Mouse (Mus musculus): ENCODE data around the gene Shf. TPM values are rescaled to one million over a fixed set of nuclear protein-coding genes. Genes with fewer than 3 reads are reported as not detected.

Gene Shf
- polyA plus RNA-seq, 1 experiment from 2014 or later, result 15.9 TPM

GRCm38 (mm10) chr2:122355389-122355788, 13.6 kb downstream of the Shf start:
- no peak overlapping the region for H3K9ac ChIP-seq (replicated peaks; ENCODE audit: low read length)
- H3K36me3 ChIP-seq (ENCODE audit: control insufficient read depth, insufficient read depth, low read length), result peaks cover 65% of the 10 kb centered on the region
- H3K4me3 ChIP-seq (replicated peaks; ENCODE audit: low read depth, low read length), result no peak overlapping the region
- no peaks in the 10 kb centered on the region for H3K27me3 ChIP-seq (ENCODE audit: control insufficient read depth, insufficient read depth, low read length)
- no peak overlapping the region for H3K27ac ChIP-seq (replicated peaks; ENCODE audit: low read depth, low read length)
- H3K4me1 ChIP-seq (ENCODE audit: control insufficient read depth, insufficient read depth, low read length), result peaks cover 34% of the 10 kb centered on the region
- DNase-seq, result no peak
- H3K4me2 ChIP-seq (ENCODE audit: low read length), result no peak overlapping the region
- 87% methylated on average over 5 of the region's 5 CpGs for WGBS
- no peak for ATAC-seq (ENCODE audit: low FRiP score, low TSS enrichment)
- H3K9me3 ChIP-seq (ENCODE audit: control insufficient read depth, low read length), result no peaks in the 10 kb centered on the region

- Histone ChIP-seq H3K4me3 (replicated peaks; ENCODE audit: low read depth, low read length) (no peak overlapping the region), H3K27ac (replicated peaks; ENCODE audit: low read depth, low read length) (peak overlapping the region; percentile 67), H3K27me3 (ENCODE audit: control insufficient read depth, insufficient read depth, low read length) (no peaks in the 10 kb centered on the region), H3K9me3 (ENCODE audit: control insufficient read depth, low read length) (no peaks in the 10 kb centered on the region), H3K4me1 (ENCODE audit: control insufficient read depth, insufficient read depth, low read length) (peaks cover 44% of the 10 kb centered on the region), H3K4me2 (ENCODE audit: low read length) (no peak overlapping the region), H3K36me3 (ENCODE audit: control insufficient read depth, insufficient read depth, low read length) (peaks cover 59% of the 10 kb centered on the region), H3K9ac (replicated peaks; ENCODE audit: low read length) (no peak overlapping the region; the same call in 1 of the 2 replicates)
- DNase-seq, result no peak
- no peak for ATAC-seq (ENCODE audit: low FRiP score, low TSS enrichment)
- 46% methylated on average over 12 of the region's 12 CpGs for WGBS
Measured at GRCm38 (mm10) chr2:122354191-122354929, 14.6 kb downstream of the Shf start.

DNA sequence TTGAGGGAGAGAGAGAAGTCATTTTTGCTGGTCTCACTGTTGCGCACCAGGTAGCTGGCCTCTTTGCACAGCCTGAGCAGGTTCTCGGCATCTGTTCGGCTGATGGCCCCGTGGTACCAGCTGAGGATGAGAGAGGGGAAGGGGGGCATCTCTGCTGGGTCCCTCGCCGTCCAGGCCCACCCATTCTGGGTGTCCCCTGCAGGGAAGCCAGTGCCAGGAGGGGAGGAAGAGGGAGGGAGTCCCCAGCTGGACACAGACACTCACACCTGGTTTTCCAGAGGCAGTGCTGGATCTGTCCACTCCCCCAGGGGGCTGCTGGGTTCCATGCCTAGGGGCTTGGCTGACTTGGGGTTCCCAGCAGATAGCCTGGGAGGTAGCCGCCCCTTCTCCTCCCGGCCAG, 15.2 kb downstream of the Shf start:
- H3K27ac ChIP-seq (replicated peaks; ENCODE audit: low read depth, low read length), result peak overlapping the region; percentile 67
- peaks cover 47% of the 10 kb centered on the region for H3K4me1 ChIP-seq (ENCODE audit: control insufficient read depth, insufficient read depth, low read length)
- no peaks in the 10 kb centered on the region for H3K27me3 ChIP-seq (ENCODE audit: control insufficient read depth, insufficient read depth, low read length)
- H3K36me3 ChIP-seq (ENCODE audit: control insufficient read depth, insufficient read depth, low read length), result peaks cover 54% of the 10 kb centered on the region
- DNase-seq, result no peak
- no peak overlapping the region for H3K4me2 ChIP-seq (ENCODE audit: low read length)
- no peaks in the 10 kb centered on the region for H3K9me3 ChIP-seq (ENCODE audit: control insufficient read depth, low read length)
- no peak for ATAC-seq (ENCODE audit: low FRiP score, low TSS enrichment)
- H3K4me3 ChIP-seq (replicated peaks; ENCODE audit: low read depth, low read length), result no peak overlapping the region
- H3K9ac ChIP-seq (replicated peaks; ENCODE audit: low read length), result peak overlapping the region; percentile 20; the same call in 1 of the 2 replicates
- 78% methylated on average over 8 of the region's 8 CpGs for WGBS

- H3K9ac ChIP-seq (replicated peaks; ENCODE audit: low read length), result no peak overlapping the region
- no peak for ATAC-seq (ENCODE audit: low FRiP score, low TSS enrichment)
- no peaks in the 10 kb centered on the region for H3K27me3 ChIP-seq (ENCODE audit: control insufficient read depth, insufficient read depth, low read length)
- H3K4me1 ChIP-seq (ENCODE audit: control insufficient read depth, insufficient read depth, low read length), result peaks cover 49% of the 10 kb centered on the region
- WGBS, result 85% methylated on average over 6 of the region's 6 CpGs
- H3K36me3 ChIP-seq (ENCODE audit: control insufficient read depth, insufficient read depth, low read length), result peaks cover 48% of the 10 kb centered on the region
- H3K4me2 ChIP-seq (ENCODE audit: low read length), result no peak overlapping the region
- no peak overlapping the region for H3K4me3 ChIP-seq (replicated peaks; ENCODE audit: low read depth, low read length)
- H3K9me3 ChIP-seq (ENCODE audit: control insufficient read depth, low read length), result no peaks in the 10 kb centered on the region
- peak overlapping the region; percentile 52 for H3K27ac ChIP-seq (replicated peaks; ENCODE audit: low read depth, low read length)
- DNase-seq, result no peak
Measured at GRCm38 (mm10) chr2:122352992-122353391, 16.0 kb downstream of the Shf start.

DNA sequence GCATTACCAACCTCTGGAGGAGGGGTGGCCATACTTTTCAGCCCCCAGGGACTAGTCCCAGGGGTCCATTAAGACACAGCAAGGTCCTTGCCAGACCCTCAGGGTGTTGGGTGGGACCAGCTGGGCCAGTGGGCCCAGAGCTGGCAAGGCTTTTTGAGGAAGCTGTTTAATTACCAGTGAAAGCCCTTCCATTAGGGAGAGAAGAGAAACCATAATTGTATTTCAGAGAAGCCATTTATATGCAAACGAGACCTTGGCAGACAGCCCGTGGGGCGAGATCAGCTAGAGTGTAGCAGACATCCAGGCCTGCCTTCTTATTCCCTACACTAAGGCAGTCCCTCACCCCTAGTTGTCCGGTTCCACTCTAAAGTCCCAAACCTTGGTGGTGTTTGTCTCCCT, 17.0 kb downstream of the Shf start:
- peak overlapping the region; percentile 21; the same call in 1 of the 2 replicates for H3K4me2 ChIP-seq (ENCODE audit: low read length)
- peak; percentile 89 for DNase-seq
- no peaks in the 10 kb centered on the region for H3K9me3 ChIP-seq (ENCODE audit: control insufficient read depth, low read length)
- no peak overlapping the region for H3K4me3 ChIP-seq (replicated peaks; ENCODE audit: low read depth, low read length)
- 0 out of 2 replicates have a peak overlapping the region, but pooled peaks have one; percentile 16 for H3K9ac ChIP-seq (replicated peaks; ENCODE audit: low read length)
- WGBS, result 7% methylated on average over 4 of the region's 4 CpGs
- H3K36me3 ChIP-seq (ENCODE audit: control insufficient read depth, insufficient read depth, low read length), result peaks cover 37% of the 10 kb centered on the region
- peak overlapping the region; percentile 90 for H3K27ac ChIP-seq (replicated peaks; ENCODE audit: low read depth, low read length)
- peaks cover 54% of the 10 kb centered on the region for H3K4me1 ChIP-seq (ENCODE audit: control insufficient read depth, insufficient read depth, low read length)
- peak; percentile 28; the same call in 1 of the 2 replicates for ATAC-seq (ENCODE audit: low FRiP score, low TSS enrichment)
- H3K27me3 ChIP-seq (ENCODE audit: control insufficient read depth, insufficient read depth, low read length), result no peaks in the 10 kb centered on the region

DNA sequence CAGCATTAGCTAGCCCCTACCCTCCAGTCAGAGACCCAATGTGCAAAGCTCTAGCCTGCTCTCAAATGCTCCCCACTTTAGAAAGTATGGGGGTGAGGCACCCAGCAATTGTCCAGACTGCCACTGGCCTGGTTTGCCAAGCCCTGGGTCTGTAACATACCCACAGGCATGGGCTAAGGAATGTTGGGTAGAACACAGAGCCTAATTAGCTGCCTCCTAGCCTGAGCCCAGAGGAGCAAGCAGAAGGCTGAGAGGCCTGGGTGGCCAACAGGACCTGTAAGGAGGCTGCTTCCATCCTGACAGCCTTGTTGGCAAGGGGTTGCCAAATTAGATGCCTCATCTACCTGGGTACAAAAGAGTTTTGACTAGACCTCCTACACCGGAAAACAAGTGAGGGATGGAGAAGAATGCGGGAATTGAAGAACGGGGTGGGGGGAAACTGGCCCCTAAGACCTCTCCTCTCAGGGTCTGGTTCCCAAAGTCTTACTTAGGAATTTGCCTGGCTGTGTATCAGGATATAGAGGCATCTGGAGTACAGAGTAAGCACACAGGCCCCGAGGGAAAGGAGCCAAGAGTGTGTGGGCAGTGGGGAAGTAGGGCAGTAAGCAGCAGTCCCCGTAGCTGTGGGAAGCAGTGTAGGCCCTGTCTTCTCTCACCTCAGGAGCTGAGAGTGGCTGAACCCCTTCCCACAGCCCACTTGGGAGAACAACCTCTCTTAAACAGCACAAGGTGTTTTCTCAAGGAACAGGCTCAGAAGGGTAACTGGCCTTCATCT, 17.6 kb downstream of the Shf start:
- peaks cover 31% of the 10 kb centered on the region for H3K36me3 ChIP-seq (ENCODE audit: control insufficient read depth, insufficient read depth, low read length)
- H3K9ac ChIP-seq (replicated peaks; ENCODE audit: low read length), result 0 out of 2 replicates have a peak overlapping the region, but pooled peaks have one; percentile 16
- no peak overlapping the region for H3K4me3 ChIP-seq (replicated peaks; ENCODE audit: low read depth, low read length)
- DNase-seq (peak; percentile 50), ATAC-seq (ENCODE audit: low FRiP score, low TSS enrichment) (no peak)
- no peaks in the 10 kb centered on the region for H3K27me3 ChIP-seq (ENCODE audit: control insufficient read depth, insufficient read depth, low read length)
- 64% methylated on average over 5 of the region's 5 CpGs for WGBS
- peaks cover 54% of the 10 kb centered on the region for H3K4me1 ChIP-seq (ENCODE audit: control insufficient read depth, insufficient read depth, low read length)
- no peaks in the 10 kb centered on the region for H3K9me3 ChIP-seq (ENCODE audit: control insufficient read depth, low read length)
- peak overlapping the region; percentile 21; the same call in 1 of the 2 replicates for H3K4me2 ChIP-seq (ENCODE audit: low read length)
- H3K27ac ChIP-seq (replicated peaks; ENCODE audit: low read depth, low read length), result peak overlapping the region; percentile 90

DNA sequence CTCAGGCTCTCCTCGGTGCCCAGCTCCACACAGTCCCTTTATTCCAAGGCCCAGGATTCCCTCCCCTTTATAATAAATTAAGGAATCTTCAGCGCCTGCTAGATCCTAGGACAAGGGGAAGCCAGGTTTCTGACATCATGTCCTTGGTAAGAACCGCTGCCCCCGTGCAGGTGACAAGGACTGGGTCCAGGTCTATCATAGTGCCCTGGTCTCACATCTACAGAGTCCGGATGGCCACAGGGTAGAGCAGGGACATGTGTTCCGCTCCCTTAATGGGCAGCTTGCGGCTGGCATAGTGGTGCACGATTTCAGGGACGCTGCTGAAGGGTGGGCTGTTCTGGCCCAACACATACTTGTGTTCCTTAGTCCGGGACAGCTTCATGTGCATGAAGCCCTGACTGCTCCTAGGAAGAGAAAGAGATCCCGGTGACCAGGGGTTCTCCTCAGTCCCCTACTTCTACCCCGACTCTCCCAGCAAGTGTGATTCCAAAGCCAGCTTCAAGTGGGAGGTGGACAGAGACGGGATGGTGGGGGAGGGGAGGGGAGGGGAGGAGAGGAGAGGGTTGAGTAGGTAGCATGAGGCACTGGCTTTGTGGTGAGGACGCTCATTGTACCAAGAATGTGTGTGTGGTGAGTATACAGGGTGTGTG, 19.7 kb downstream of the Shf start:
- ATAC-seq (ENCODE audit: low FRiP score, low TSS enrichment), result peak; percentile 48
- Histone ChIP-seq H3K27ac (replicated peaks; ENCODE audit: low read depth, low read length) (peak overlapping the region; percentile 100), H3K4me3 (replicated peaks; ENCODE audit: low read depth, low read length) (peak overlapping the region; percentile 51), H3K9me3 (ENCODE audit: control insufficient read depth, low read length) (no peaks in the 10 kb centered on the region), H3K4me1 (ENCODE audit: control insufficient read depth, insufficient read depth, low read length) (peaks cover 54% of the 10 kb centered on the region), H3K9ac (replicated peaks; ENCODE audit: low read length) (peak overlapping the region; percentile 96), H3K36me3 (ENCODE audit: control insufficient read depth, insufficient read depth, low read length) (peaks cover 17% of the 10 kb centered on the region), H3K27me3 (ENCODE audit: control insufficient read depth, insufficient read depth, low read length) (no peaks in the 10 kb centered on the region), H3K4me2 (ENCODE audit: low read length) (peak overlapping the region; percentile 70)
- WGBS, result 7% methylated on average over 14 of the region's 14 CpGs
- DNase-seq, result no peak

- peak overlapping the region; percentile 96 for H3K9ac ChIP-seq (replicated peaks; ENCODE audit: low read length)
- peak overlapping the region; percentile 100 for H3K27ac ChIP-seq (replicated peaks; ENCODE audit: low read depth, low read length)
- H3K4me2 ChIP-seq (ENCODE audit: low read length), result peak overlapping the region; percentile 70
- no peaks in the 10 kb centered on the region for H3K9me3 ChIP-seq (ENCODE audit: control insufficient read depth, low read length)
- DNase-seq (peak; percentile 94), ATAC-seq (ENCODE audit: low FRiP score, low TSS enrichment) (peak; percentile 84)
- H3K36me3 ChIP-seq (ENCODE audit: control insufficient read depth, insufficient read depth, low read length), result peaks cover 10% of the 10 kb centered on the region
- peak overlapping the region; percentile 51 for H3K4me3 ChIP-seq (replicated peaks; ENCODE audit: low read depth, low read length)
- no peaks in the 10 kb centered on the region for H3K27me3 ChIP-seq (ENCODE audit: control insufficient read depth, insufficient read depth, low read length)
- peaks cover 48% of the 10 kb centered on the region for H3K4me1 ChIP-seq (ENCODE audit: control insufficient read depth, insufficient read depth, low read length)
- WGBS, result under 1% methylated on average over 59 of the region's 63 CpGs
Measured at GRCm38 (mm10) chr2:122348531-122349131, 20.3 kb downstream of the Shf start.
